Mouse (Mus musculus): ENCODE results near the gene D630045J12Rik. TPM values are rescaled to one million over a fixed set of nuclear protein-coding genes. Genes with fewer than 3 reads are reported as not detected.

Gene D630045J12Rik
- polyA plus RNA-seq, 1 experiment from 2014 or later, result 18.8 TPM

DNA sequence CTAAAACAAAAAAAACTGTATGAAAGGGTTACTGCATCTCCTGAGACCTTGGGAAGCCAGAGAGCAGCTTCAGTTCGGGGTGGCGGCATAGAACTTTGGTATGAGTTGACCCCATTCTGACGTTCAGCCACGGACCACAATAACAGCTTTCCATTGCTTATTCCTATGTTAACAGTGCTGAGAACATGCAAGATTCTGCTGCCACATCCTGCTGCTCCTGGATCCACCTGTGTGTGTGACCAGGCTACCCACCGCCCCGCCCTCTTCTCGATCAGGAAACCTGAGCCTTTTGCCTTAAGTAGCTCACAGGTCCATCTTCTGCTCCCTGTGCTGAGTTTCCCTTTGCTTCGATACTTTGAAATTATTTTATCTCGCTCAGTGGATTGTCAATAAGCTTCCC lies 147.9 kb downstream of the D630045J12Rik start:
- Histone ChIP-seq H3K27ac (no peak overlapping the region), H3K9ac (no peak overlapping the region), H3K4me2 (replicated peaks) (no peak overlapping the region), H3K36me3 (replicated peaks; ENCODE audit: control insufficient read depth, insufficient read depth) (no peaks in the 10 kb centered on the region), H3K4me1 (replicated peaks; ENCODE audit: control insufficient read depth, insufficient read depth, low read length) (no peaks in the 10 kb centered on the region), H3K27me3 (ENCODE audit: control insufficient read depth, insufficient read depth, low read length) (no peaks in the 10 kb centered on the region), H3K9me3 (ENCODE audit: control insufficient read depth, low read length) (peaks cover 3% of the 10 kb centered on the region; the same call in 1 of the 2 replicates), H3K4me3 (replicated peaks; ENCODE audit: low read length) (no peak overlapping the region)
- WGBS, result 90% methylated on average over 9 of the region's 9 CpGs
- ATAC-seq (ENCODE audit: low FRiP score) (no peak), DNase-seq (ENCODE audit: low spot score) (no peak)

DNA sequence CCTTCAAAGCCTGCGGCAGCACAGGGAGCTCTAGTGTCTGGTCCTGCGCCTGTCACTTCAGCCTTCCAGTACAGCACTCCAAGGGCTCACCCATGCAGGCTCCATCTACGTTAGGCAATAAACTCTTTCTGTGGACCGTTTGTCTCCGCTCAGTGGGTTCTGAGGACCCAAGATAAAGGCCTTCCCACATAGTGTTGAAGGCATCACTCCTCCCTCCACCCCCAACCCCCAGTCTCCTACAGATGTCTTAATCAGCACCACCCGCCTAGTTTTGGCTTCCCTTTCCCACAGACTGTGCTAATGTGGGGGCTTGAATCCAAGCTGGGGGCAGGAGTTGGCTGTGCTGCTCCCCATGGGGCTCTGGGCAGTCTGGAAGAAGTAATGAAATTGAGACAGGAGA lies 150.0 kb downstream of the D630045J12Rik start:
- no peaks in the 10 kb centered on the region for H3K36me3 ChIP-seq (replicated peaks; ENCODE audit: control insufficient read depth, insufficient read depth)
- H3K4me2 ChIP-seq (replicated peaks), result no peak overlapping the region
- H3K27me3 ChIP-seq (ENCODE audit: control insufficient read depth, insufficient read depth, low read length), result no peaks in the 10 kb centered on the region
- no peak overlapping the region for H3K27ac ChIP-seq
- DNase-seq (ENCODE audit: low spot score) (no peak), ATAC-seq (ENCODE audit: low FRiP score) (no peak)
- WGBS, result 66% methylated on average over 6 of the region's 6 CpGs
- H3K9ac ChIP-seq, result no peak overlapping the region
- H3K4me3 ChIP-seq (replicated peaks; ENCODE audit: low read length), result no peak overlapping the region
- peaks cover 3% of the 10 kb centered on the region; the same call in 1 of the 2 replicates for H3K9me3 ChIP-seq (ENCODE audit: control insufficient read depth, low read length)
- no peaks in the 10 kb centered on the region for H3K4me1 ChIP-seq (replicated peaks; ENCODE audit: control insufficient read depth, insufficient read depth, low read length)

- Histone ChIP-seq H3K27ac (no peak overlapping the region), H3K9ac (no peak overlapping the region), H3K4me3 (replicated peaks; ENCODE audit: low read length) (no peak overlapping the region), H3K9me3 (ENCODE audit: control insufficient read depth, low read length) (peaks cover 3% of the 10 kb centered on the region; the same call in 1 of the 2 replicates), H3K4me1 (replicated peaks; ENCODE audit: control insufficient read depth, insufficient read depth, low read length) (no peaks in the 10 kb centered on the region), H3K4me2 (replicated peaks) (no peak overlapping the region), H3K27me3 (ENCODE audit: control insufficient read depth, insufficient read depth, low read length) (no peaks in the 10 kb centered on the region), H3K36me3 (replicated peaks; ENCODE audit: control insufficient read depth, insufficient read depth) (no peaks in the 10 kb centered on the region)
- 89% methylated on average over 7 of the region's 7 CpGs for WGBS
- DNase-seq (ENCODE audit: low spot score) (no peak), ATAC-seq (ENCODE audit: low FRiP score) (no peak)
Observed at GRCm38 (mm10) chr6:38102216-38102795, 151.5 kb downstream of the D630045J12Rik start.

GRCm38 (mm10) chr6:38096961-38097370 lies 156.8 kb downstream of the D630045J12Rik start:
- H3K4me3 ChIP-seq (replicated peaks; ENCODE audit: low read length), result no peak overlapping the region
- H3K4me1 ChIP-seq (replicated peaks; ENCODE audit: control insufficient read depth, insufficient read depth, low read length), result no peaks in the 10 kb centered on the region
- no peaks in the 10 kb centered on the region for H3K36me3 ChIP-seq (replicated peaks; ENCODE audit: control insufficient read depth, insufficient read depth)
- ATAC-seq (ENCODE audit: low FRiP score), result no peak
- no peak overlapping the region for H3K27ac ChIP-seq
- no peaks in the 10 kb centered on the region for H3K27me3 ChIP-seq (ENCODE audit: control insufficient read depth, insufficient read depth, low read length)
- H3K4me2 ChIP-seq (replicated peaks), result no peak overlapping the region
- 80% methylated on average over 5 of the region's 5 CpGs for WGBS
- no peak for DNase-seq (ENCODE audit: low spot score)
- H3K9me3 ChIP-seq (ENCODE audit: control insufficient read depth, low read length), result peaks cover 3% of the 10 kb centered on the region; the same call in 1 of the 2 replicates
- H3K9ac ChIP-seq, result no peak overlapping the region

GRCm38 (mm10) chr6:38094701-38095100 lies 159.1 kb downstream of the D630045J12Rik start:
- H3K4me1 ChIP-seq (replicated peaks; ENCODE audit: control insufficient read depth, insufficient read depth, low read length), result no peaks in the 10 kb centered on the region
- no peak overlapping the region for H3K9ac ChIP-seq
- no peaks in the 10 kb centered on the region for H3K27me3 ChIP-seq (ENCODE audit: control insufficient read depth, insufficient read depth, low read length)
- H3K27ac ChIP-seq, result no peak overlapping the region
- no peak overlapping the region for H3K4me2 ChIP-seq (replicated peaks)
- no peaks in the 10 kb centered on the region for H3K9me3 ChIP-seq (ENCODE audit: control insufficient read depth, low read length)
- DNase-seq (ENCODE audit: low spot score) (no peak), ATAC-seq (ENCODE audit: low FRiP score) (no peak)
- 96% methylated on average over 10 of the region's 10 CpGs for WGBS
- no peaks in the 10 kb centered on the region for H3K36me3 ChIP-seq (replicated peaks; ENCODE audit: control insufficient read depth, insufficient read depth)
- H3K4me3 ChIP-seq (replicated peaks; ENCODE audit: low read length), result no peak overlapping the region

DNA sequence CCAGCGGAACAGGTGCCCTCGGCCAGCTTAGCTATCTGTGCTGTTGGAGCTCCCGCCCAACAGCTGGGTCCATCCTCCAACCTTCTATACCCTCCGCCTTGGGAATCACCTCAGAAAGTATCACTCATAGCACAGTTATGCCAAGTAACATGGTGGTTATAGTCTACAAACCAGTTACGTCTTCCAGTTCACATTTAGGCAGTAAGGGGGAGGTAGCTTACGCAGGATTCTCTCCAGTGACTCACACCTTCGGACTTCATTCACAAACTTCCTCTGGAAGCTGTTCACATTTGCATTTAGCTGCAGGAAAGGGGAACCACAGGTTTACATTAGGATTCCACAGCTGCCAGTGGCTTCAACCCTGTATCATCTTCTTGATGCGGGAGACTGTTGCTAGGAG lies 161.3 kb downstream of the D630045J12Rik start:
- H3K9ac ChIP-seq, result no peak overlapping the region
- H3K4me1 ChIP-seq (replicated peaks; ENCODE audit: control insufficient read depth, insufficient read depth, low read length), result no peaks in the 10 kb centered on the region
- 95% methylated on average over 8 of the region's 8 CpGs for WGBS
- ATAC-seq (ENCODE audit: low FRiP score) (no peak), DNase-seq (ENCODE audit: low spot score) (no peak)
- no peak overlapping the region for H3K4me2 ChIP-seq (replicated peaks)
- no peak overlapping the region for H3K27ac ChIP-seq
- H3K27me3 ChIP-seq (ENCODE audit: control insufficient read depth, insufficient read depth, low read length), result no peaks in the 10 kb centered on the region
- no peak overlapping the region for H3K4me3 ChIP-seq (replicated peaks; ENCODE audit: low read length)
- H3K9me3 ChIP-seq (ENCODE audit: control insufficient read depth, low read length), result no peaks in the 10 kb centered on the region
- H3K36me3 ChIP-seq (replicated peaks; ENCODE audit: control insufficient read depth, insufficient read depth), result no peaks in the 10 kb centered on the region

DNA sequence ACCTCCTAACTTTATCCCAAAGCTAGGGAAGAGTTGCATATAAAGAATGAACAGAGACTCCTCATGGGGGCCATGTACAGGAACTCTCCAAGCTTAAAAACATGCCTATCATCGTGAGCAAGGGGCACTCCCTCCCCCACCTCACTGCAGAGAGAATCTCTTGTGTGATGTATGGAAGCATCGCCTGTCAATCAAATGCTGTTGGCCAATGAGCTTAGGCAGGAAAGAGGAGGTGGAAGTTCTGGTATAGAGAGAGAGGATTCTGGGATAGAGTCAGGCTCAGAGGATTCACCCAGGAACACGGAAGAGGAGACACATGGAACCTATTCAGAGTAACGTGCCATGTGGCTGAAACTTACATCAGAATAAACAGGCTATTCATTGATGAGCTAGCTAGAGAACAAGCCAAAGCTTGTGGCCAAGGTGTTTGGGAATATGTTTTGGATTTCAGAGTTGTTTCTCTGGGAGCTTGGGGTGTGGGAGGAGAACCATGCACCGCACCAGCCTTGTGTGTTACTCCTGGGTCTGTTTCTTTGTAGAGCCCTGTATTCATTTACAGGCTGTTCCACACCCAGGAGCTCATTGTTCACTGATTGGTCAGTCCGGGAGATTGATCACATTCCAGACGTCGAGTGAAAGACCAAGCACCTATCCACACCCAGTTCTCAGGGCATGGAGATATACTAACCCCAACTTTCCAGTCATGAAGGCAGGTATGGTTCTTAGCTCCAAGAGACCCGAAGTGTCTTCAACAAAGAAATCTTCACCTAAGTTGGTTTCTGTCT lies 166.4 kb downstream of the D630045J12Rik start:
- Histone ChIP-seq H3K9ac (no peak overlapping the region), H3K9me3 (ENCODE audit: control insufficient read depth, low read length) (no peaks in the 10 kb centered on the region), H3K27ac (no peak overlapping the region), H3K36me3 (replicated peaks; ENCODE audit: control insufficient read depth, insufficient read depth) (no peaks in the 10 kb centered on the region), H3K4me1 (replicated peaks; ENCODE audit: control insufficient read depth, insufficient read depth, low read length) (no peaks in the 10 kb centered on the region), H3K4me2 (replicated peaks) (no peak overlapping the region), H3K27me3 (ENCODE audit: control insufficient read depth, insufficient read depth, low read length) (no peaks in the 10 kb centered on the region), H3K4me3 (replicated peaks; ENCODE audit: low read length) (no peak overlapping the region)
- DNase-seq (ENCODE audit: low spot score) (no peak), ATAC-seq (ENCODE audit: low FRiP score) (no peak)
- 76% methylated on average over 9 of the region's 9 CpGs for WGBS

DNA sequence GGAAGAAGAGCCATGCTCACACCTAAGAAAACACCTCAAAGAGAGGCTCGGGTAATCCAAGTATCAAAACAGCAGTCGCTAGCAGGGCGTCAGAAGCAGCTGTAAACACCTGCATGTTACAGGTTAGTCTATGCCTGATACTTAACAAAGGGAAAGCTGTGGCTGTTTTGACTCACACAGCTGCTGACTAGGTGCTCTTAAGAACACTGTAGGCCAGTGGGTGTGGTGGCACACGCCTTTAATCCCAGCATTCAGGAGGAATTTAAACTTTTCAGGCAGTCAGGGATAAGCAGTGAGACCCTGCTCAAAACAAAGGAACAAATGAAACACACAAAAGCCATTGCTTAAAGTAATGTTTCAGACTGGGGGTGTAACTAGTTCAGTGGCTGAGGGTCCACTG lies 170.6 kb downstream of the D630045J12Rik start:
- no peak overlapping the region for H3K4me2 ChIP-seq (replicated peaks)
- no peaks in the 10 kb centered on the region for H3K9me3 ChIP-seq (ENCODE audit: control insufficient read depth, low read length)
- no peaks in the 10 kb centered on the region for H3K27me3 ChIP-seq (ENCODE audit: control insufficient read depth, insufficient read depth, low read length)
- H3K4me3 ChIP-seq (replicated peaks; ENCODE audit: low read length), result no peak overlapping the region
- H3K36me3 ChIP-seq (replicated peaks; ENCODE audit: control insufficient read depth, insufficient read depth), result no peaks in the 10 kb centered on the region
- H3K4me1 ChIP-seq (replicated peaks; ENCODE audit: control insufficient read depth, insufficient read depth, low read length), result no peaks in the 10 kb centered on the region
- DNase-seq (ENCODE audit: low spot score) (no peak), ATAC-seq (ENCODE audit: low FRiP score) (no peak)
- H3K9ac ChIP-seq, result no peak overlapping the region
- WGBS, result 58% methylated on average over 4 of the region's 4 CpGs
- no peak overlapping the region for H3K27ac ChIP-seq

GRCm38 (mm10) chr6:38081727-38082341 lies 172.0 kb downstream of the D630045J12Rik start:
- Histone ChIP-seq H3K4me1 (replicated peaks; ENCODE audit: control insufficient read depth, insufficient read depth, low read length) (no peaks in the 10 kb centered on the region), H3K27ac (no peak overlapping the region), H3K9ac (no peak overlapping the region), H3K36me3 (replicated peaks; ENCODE audit: control insufficient read depth, insufficient read depth) (no peaks in the 10 kb centered on the region), H3K4me3 (replicated peaks; ENCODE audit: low read length) (no peak overlapping the region), H3K9me3 (ENCODE audit: control insufficient read depth, low read length) (no peaks in the 10 kb centered on the region), H3K27me3 (ENCODE audit: control insufficient read depth, insufficient read depth, low read length) (no peaks in the 10 kb centered on the region), H3K4me2 (replicated peaks) (no peak overlapping the region)
- WGBS, result 76% methylated on average over 11 of the region's 11 CpGs
- ATAC-seq (ENCODE audit: low FRiP score) (no peak), DNase-seq (ENCODE audit: low spot score) (no peak)
